Mouse (Mus musculus): ENCODE data around the gene Aif1l. TPM values are rescaled to one million over a fixed set of nuclear protein-coding genes. Genes with fewer than 3 reads are reported as not detected.

Gene Aif1l
- polyA plus RNA-seq, 1 experiment from 2014 or later: 15.6 TPM

- H3K9me3 ChIP-seq (ENCODE audit: control insufficient read depth, low read length): no peaks in the 10 kb centered on the region
- no peaks in the 10 kb centered on the region for H3K4me1 ChIP-seq (replicated peaks; ENCODE audit: control insufficient read depth, insufficient read depth, low read length)
- H3K4me3 ChIP-seq (ENCODE audit: low read depth, low read length): no peak overlapping the region
- no peak overlapping the region for H3K4me2 ChIP-seq
- no peak for DNase-seq (ENCODE audit: low spot score)
- no peak for ATAC-seq (replicated peaks; ENCODE audit: low FRiP score)
- no peaks in the 10 kb centered on the region for H3K27me3 ChIP-seq (replicated peaks; ENCODE audit: control insufficient read depth, insufficient read depth, low read length)
- peaks cover 54% of the 10 kb centered on the region for H3K36me3 ChIP-seq (ENCODE audit: control insufficient read depth, insufficient read depth, low read length)
- H3K27ac ChIP-seq (ENCODE audit: low read depth, low read length): no peak overlapping the region
- WGBS: 67% methylated on average over 2 of the region's 2 CpGs
- H3K9ac ChIP-seq (ENCODE audit: low read depth, low read length): no peak overlapping the region
Observed at GRCm38 (mm10) chr2:31998443-31998842, 48.5 kb downstream of the Aif1l start.

DNA sequence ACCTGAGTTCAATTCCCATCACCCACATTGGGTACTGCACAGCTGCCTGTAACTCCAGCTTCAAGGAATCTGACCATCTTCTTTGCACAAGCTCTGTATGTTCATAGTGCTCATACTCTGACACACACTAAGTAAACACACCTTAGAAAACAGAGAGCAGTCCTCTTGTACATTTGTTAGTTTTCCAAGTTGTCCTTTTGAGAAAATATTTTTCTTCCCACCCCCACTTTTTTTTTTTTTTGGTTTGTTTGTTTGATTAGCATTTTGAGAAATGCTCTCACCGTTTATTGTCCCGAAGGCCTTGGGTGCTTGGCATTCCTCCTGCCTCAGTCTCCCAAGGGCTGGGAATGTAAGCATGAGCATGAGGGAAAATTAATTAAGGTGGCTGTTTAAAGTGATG lies 58.4 kb downstream of the Aif1l start:
- H3K4me3 ChIP-seq (ENCODE audit: low read depth, low read length): no peak overlapping the region
- H3K4me2 ChIP-seq: no peak overlapping the region
- H3K27ac ChIP-seq (ENCODE audit: low read depth, low read length): no peak overlapping the region
- H3K36me3 ChIP-seq (ENCODE audit: control insufficient read depth, insufficient read depth, low read length): peaks cover 63% of the 10 kb centered on the region
- no peak overlapping the region for H3K9ac ChIP-seq (ENCODE audit: low read depth, low read length)
- ATAC-seq (replicated peaks; ENCODE audit: low FRiP score) (no peak), DNase-seq (ENCODE audit: low spot score) (no peak)
- H3K27me3 ChIP-seq (replicated peaks; ENCODE audit: control insufficient read depth, insufficient read depth, low read length): no peaks in the 10 kb centered on the region
- 96% methylated on average over 2 of the region's 2 CpGs for WGBS
- no peaks in the 10 kb centered on the region for H3K4me1 ChIP-seq (replicated peaks; ENCODE audit: control insufficient read depth, insufficient read depth, low read length)
- H3K9me3 ChIP-seq (ENCODE audit: control insufficient read depth, low read length): no peaks in the 10 kb centered on the region

- H3K27ac ChIP-seq (ENCODE audit: low read depth, low read length): no peak overlapping the region
- no peak for ATAC-seq (replicated peaks; ENCODE audit: low FRiP score)
- DNase-seq (ENCODE audit: low spot score): no peak
Observed at GRCm38 (mm10) chr2:32008716-32009115, 58.8 kb downstream of the Aif1l start.

GRCm38 (mm10) chr2:32019704-32020103 lies 69.8 kb downstream of the Aif1l start:
- H3K4me1 ChIP-seq (replicated peaks; ENCODE audit: control insufficient read depth, insufficient read depth, low read length): 0 out of 2 replicates have a peak, but pooled peaks cover 3% of the 10 kb centered on the region
- H3K36me3 ChIP-seq (ENCODE audit: control insufficient read depth, insufficient read depth, low read length): peaks cover 43% of the 10 kb centered on the region
- no peaks in the 10 kb centered on the region for H3K27me3 ChIP-seq (replicated peaks; ENCODE audit: control insufficient read depth, insufficient read depth, low read length)
- DNase-seq (ENCODE audit: low spot score): no peak
- no peak overlapping the region for H3K9ac ChIP-seq (ENCODE audit: low read depth, low read length)
- no peak overlapping the region for H3K27ac ChIP-seq (ENCODE audit: low read depth, low read length)
- H3K9me3 ChIP-seq (ENCODE audit: control insufficient read depth, low read length): no peaks in the 10 kb centered on the region
- H3K4me3 ChIP-seq (ENCODE audit: low read depth, low read length): no peak overlapping the region
- 78% methylated on average over 4 of the region's 4 CpGs for WGBS
- no peak for ATAC-seq (replicated peaks; ENCODE audit: low FRiP score)
- no peak overlapping the region for H3K4me2 ChIP-seq

More at GRCm38 (mm10) chr2:32008716-32009115, 58.8 kb downstream of the Aif1l start:
- no peaks in the 10 kb centered on the region for H3K4me1 ChIP-seq (replicated peaks; ENCODE audit: control insufficient read depth, insufficient read depth, low read length)
- H3K9me3 ChIP-seq (ENCODE audit: control insufficient read depth, low read length): no peaks in the 10 kb centered on the region
- no peaks in the 10 kb centered on the region for H3K27me3 ChIP-seq (replicated peaks; ENCODE audit: control insufficient read depth, insufficient read depth, low read length)
- WGBS: 89% methylated on average over 11 of the region's 11 CpGs
- H3K36me3 ChIP-seq (ENCODE audit: control insufficient read depth, insufficient read depth, low read length): peaks cover 63% of the 10 kb centered on the region
- no peak overlapping the region for H3K4me3 ChIP-seq (ENCODE audit: low read depth, low read length)
- H3K4me2 ChIP-seq: no peak overlapping the region
- no peak overlapping the region for H3K9ac ChIP-seq (ENCODE audit: low read depth, low read length)

GRCm38 (mm10) chr2:32020229-32020628 lies 70.3 kb downstream of the Aif1l start:
- ATAC-seq (replicated peaks; ENCODE audit: low FRiP score): no peak
- no peak for DNase-seq (ENCODE audit: low spot score)
- Histone ChIP-seq H3K9me3 (ENCODE audit: control insufficient read depth, low read length) (no peaks in the 10 kb centered on the region), H3K36me3 (ENCODE audit: control insufficient read depth, insufficient read depth, low read length) (peaks cover 43% of the 10 kb centered on the region), H3K9ac (ENCODE audit: low read depth, low read length) (no peak overlapping the region), H3K4me3 (ENCODE audit: low read depth, low read length) (no peak overlapping the region), H3K4me1 (replicated peaks; ENCODE audit: control insufficient read depth, insufficient read depth, low read length) (0 out of 2 replicates have a peak, but pooled peaks cover 3% of the 10 kb centered on the region), H3K27ac (ENCODE audit: low read depth, low read length) (no peak overlapping the region), H3K4me2 (no peak overlapping the region), H3K27me3 (replicated peaks; ENCODE audit: control insufficient read depth, insufficient read depth, low read length) (no peaks in the 10 kb centered on the region)
- 92% methylated on average over 5 of the region's 5 CpGs for WGBS

Other genes starting within 250 kb of the Aif1l start
- gene Qrfp, start 139.6 kb upstream of the Aif1l start, polyA plus RNA-seq (2014; fragmentation: Nextera tagmentation; extraction: Ambion mirVana): 0.08 TPM in 1 of 2 replicates, not detected in the other
- gene Fibcd1, start 104.1 kb upstream of the Aif1l start, polyA plus RNA-seq (2014; fragmentation: Nextera tagmentation; extraction: Ambion mirVana): 0.04 and 0.14 TPM in 2 replicates
- 0.26 and 0.48 TPM in 2 replicates for gene Lamc3, start 62.8 kb upstream of the Aif1l start, polyA plus RNA-seq (2014; fragmentation: Nextera tagmentation; extraction: Ambion mirVana)
- gene Nup214, start 24.3 kb downstream of the Aif1l start, polyA plus RNA-seq (2014; fragmentation: Nextera tagmentation; extraction: Ambion mirVana): 88.0 and 90.6 TPM in 2 replicates
- 19.2 and 19.8 TPM in 2 replicates for gene Fam78a, start 134.7 kb downstream of the Aif1l start, polyA plus RNA-seq (2014; fragmentation: Nextera tagmentation; extraction: Ambion mirVana)
- 5.3 TPM in 2 replicates for gene Plpp7, start 145.4 kb downstream of the Aif1l start, polyA plus RNA-seq (2014; fragmentation: Nextera tagmentation; extraction: Ambion mirVana)
- gene Prrc2b, start 200.9 kb downstream of the Aif1l start, polyA plus RNA-seq (2014; fragmentation: Nextera tagmentation; extraction: Ambion mirVana): 37.8 and 48.1 TPM in 2 replicates